Mouse (Mus musculus): ENCODE measurements around the gene Deaf1.
A peak's percentile ranks its signal among the peaks of the same experiment; 100 is the strongest.

Gene Deaf1

GRCm38 (mm10) chr7:141293852-141294471 is 33.5 kb downstream of the Deaf1 start:
- DNase-seq, result no peak

GRCm38 (mm10) chr7:141292583-141293388 is 34.7 kb downstream of the Deaf1 start:
- no peak for DNase-seq

- DNase-seq, result no peak
Measured at GRCm38 (mm10) chr7:141291921-141292582, 35.4 kb downstream of the Deaf1 start, which contains the start of gene Drd4. TSS of gene Drd4 (plus strand) at chr7:141292006.

- no peak for DNase-seq
Measured at GRCm38 (mm10) chr7:141288042-141288441, 39.4 kb downstream of the Deaf1 start.

GRCm38 (mm10) chr7:141282756-141283155 is 44.7 kb downstream of the Deaf1 start:
- DNase-seq, result no peak

- peak in 1 of 2 experiments; percentile 55 for DNase-seq
Measured at GRCm38 (mm10) chr7:141281442-141281841, 46.0 kb downstream of the Deaf1 start.

- peak in 1 of 2 experiments; percentile 38 for DNase-seq
Measured at GRCm38 (mm10) chr7:141278766-141279590, 48.5 kb downstream of the Deaf1 start, which contains the start of gene Sct. TSS of gene Sct (minus strand) at chr7:141279133.

- DNase-seq, result no peak
Measured at GRCm38 (mm10) chr7:141277701-141278678, 49.5 kb downstream of the Deaf1 start.

GRCm38 (mm10) chr7:141276546-141276945 is 50.9 kb downstream of the Deaf1 start, which contains the start of gene Cdhr5:
TSS of gene Cdhr5 (minus strand) at chr7:141276786.
- DNase-seq, result peak; percentile 82 to 84

GRCm38 (mm10) chr7:141275356-141275755 is 52.1 kb downstream of the Deaf1 start:
- DNase-seq, result no peak

- DNase-seq, result no peak
Measured at GRCm38 (mm10) chr7:141270631-141271030, 56.9 kb downstream of the Deaf1 start.

GRCm38 (mm10) chr7:141269273-141269545 is 58.3 kb downstream of the Deaf1 start:
- no peak for DNase-seq

- no peak for DNase-seq
Measured at GRCm38 (mm10) chr7:141268466-141269272, 58.8 kb downstream of the Deaf1 start.

- peak; percentile 54 to 77 for DNase-seq
Measured at GRCm38 (mm10) chr7:141265739-141266561, 61.5 kb downstream of the Deaf1 start, which contains the start of gene Irf7. TSS of gene Irf7 (minus strand) at chr7:141266481.

- no peak for DNase-seq
Measured at GRCm38 (mm10) chr7:141265411-141265738, 62.1 kb downstream of the Deaf1 start.

- DNase-seq, result peak; percentile 23 to 42
Measured at GRCm38 (mm10) chr7:141264761-141265410, 62.6 kb downstream of the Deaf1 start.

- no peak for DNase-seq
Measured at GRCm38 (mm10) chr7:141264041-141264700, 63.3 kb downstream of the Deaf1 start.

GRCm38 (mm10) chr7:141263640-141264039 is 63.9 kb downstream of the Deaf1 start:
- DNase-seq, result no peak

GRCm38 (mm10) chr7:141261480-141261879 is 66.0 kb downstream of the Deaf1 start:
- no peak for DNase-seq
